Mouse (Mus musculus) forebrain, embryonic 11.5 days (tissue): ENCODE measurements around the gene Rcn3. TPM values are rescaled to one million over a fixed set of nuclear protein-coding genes. Genes with fewer than 3 reads are reported as not detected.

Experiments
- ATAC-seq: fragments of 200-750 bp; cut with Nextera tagmentation; replicated peaks from 2 replicates; pipeline ENCODE4 v1.8.0; 2017; ENCODE audit warnings: moderate TSS enrichment; ENCODE audit not compliant: low FRiP score
- DNase-seq: peaks from one replicate; pipeline ENCODE4 v3.0.0-alpha.2; 2017; ENCODE audit warnings: low spot score
- H3K27ac ChIP-seq: fragments of 300-500 bp; sonication (generic); 2 replicates; pipeline ENCODE4 v1.5.1; 2014; ENCODE audit warnings: low read depth, low read length
- H3K27me3 ChIP-seq: fragments of 300-500 bp; sonication (generic); 2 replicates; pipeline ENCODE4 v1.6.1; 2014; ENCODE audit warnings: mild to moderate bottlenecking, low read length, mixed read lengths; ENCODE audit not compliant: control insufficient read depth, insufficient read depth
- H3K36me3 ChIP-seq: fragments of 300-500 bp; sonication (generic); 2 replicates; pipeline ENCODE4 v1.6.1; 2014; ENCODE audit warnings: mild to moderate bottlenecking, low read length, moderate library complexity, mixed read lengths; ENCODE audit not compliant: control insufficient read depth, insufficient read depth
- H3K4me1 ChIP-seq: fragments of 300-500 bp; sonication (generic); replicated peaks from 2 replicates; pipeline ENCODE4 v1.6.1; 2014; ENCODE audit warnings: low read length, mixed read lengths; ENCODE audit not compliant: control insufficient read depth, insufficient read depth
- H3K4me2 ChIP-seq: fragments of 300-500 bp; sonication (generic); 2 replicates; pipeline ENCODE4 v1.6.1; 2014; ENCODE audit warnings: low read depth, mild to moderate bottlenecking, low read length, moderate library complexity, mixed read lengths; ENCODE audit not compliant: severe bottlenecking
- H3K4me3 ChIP-seq: fragments of 300-500 bp; sonication (generic); 2 replicates; pipeline ENCODE4 v1.5.1; 2014; ENCODE audit warnings: low read depth, low read length
- H3K9ac ChIP-seq: fragments of 300-500 bp; sonication (generic); 2 replicates; pipeline ENCODE4 v1.6.1; 2014; ENCODE audit warnings: low read length
- H3K9me3 ChIP-seq: fragments of 300-500 bp; sonication (generic); 2 replicates; pipeline ENCODE4 v1.6.1; 2016; ENCODE audit warnings: low read length, mixed read lengths; ENCODE audit not compliant: control insufficient read depth
- WGBS: fragments of 180-500 bp; shearing (Covaris S2); extraction: QIAGEN DNeasy Blood & Tissue Kit; methylation state at CpG from one replicate; pipeline ENCODE4 v1.1.7; 2014; 5-methylcytosine and 5-hydroxymethylcytosine counted together
- polyA plus RNA-seq: library from polyadenylated mRNA; unstranded; fragments of >200 nt; fragmentation: Nextera tagmentation; extraction: Ambion mirVana; gene quantifications from 2 replicates; pipeline ENCODE4 v1.2.1, GENCODE M21; 2014

Rcn3 gene
- polyA plus RNA-seq, 1 experiment from 2014 or later, result 110 TPM

GRCm38 (mm10) chr7:45053117-45053930 is 38.7 kb downstream of the Rcn3 start:
- Histone ChIP-seq H3K36me3 (peaks cover 20% of the 10 kb centered on the region), H3K9me3 (no peaks in the 10 kb centered on the region), H3K4me3 (peak overlapping the region; percentile 76), H3K9ac (peak overlapping the region; percentile 85), H3K4me2 (peak overlapping the region; percentile 98), H3K27me3 (no peaks in the 10 kb centered on the region), H3K4me1 (peaks cover 7% of the 10 kb centered on the region; the same call in 1 of the 2 replicates), H3K27ac (peak overlapping the region; percentile 99)
- WGBS, result under 1% methylated on average over 26 of the region's 59 CpGs
- DNase-seq (peak; percentile 92), ATAC-seq (peak; percentile 57)

- no peak for ATAC-seq
- Histone ChIP-seq H3K9ac (peak within 1 kb of the TSS; percentile 85), H3K36me3 (peaks cover 22% of the 10 kb centered on the region), H3K4me3 (peak within 1 kb of the TSS; percentile 76), H3K27ac (peak within 1 kb of the TSS; percentile 99), H3K9me3 (no peaks in the 10 kb centered on the region), H3K4me2 (peak within 1 kb of the TSS; percentile 98), H3K27me3 (no peaks in the 10 kb centered on the region), H3K4me1 (peaks cover 7% of the 10 kb centered on the region; the same call in 1 of the 2 replicates)
- 0% methylated on average over 8 of the region's 18 CpGs for WGBS
- no peak for DNase-seq
Measured at GRCm38 (mm10) chr7:45052862-45053116, 39.2 kb downstream of the Rcn3 start, which contains the start of gene Prr12. Gene Prr12, minus strand, starts transcription at chr7:45052881.

GRCm38 (mm10) chr7:45052181-45052861 is 39.7 kb downstream of the Rcn3 start:
- Histone ChIP-seq H3K27me3 (no peaks in the 10 kb centered on the region), H3K4me1 (peaks cover 7% of the 10 kb centered on the region; the same call in 1 of the 2 replicates), H3K9me3 (no peaks in the 10 kb centered on the region), H3K27ac (peak overlapping the region; percentile 99), H3K9ac (peak overlapping the region; percentile 85), H3K4me3 (peak overlapping the region; percentile 76), H3K4me2 (peak overlapping the region; percentile 98), H3K36me3 (peaks cover 27% of the 10 kb centered on the region)
- ATAC-seq (no peak), DNase-seq (peak; percentile 73)
- under 1% methylated on average over 37 of the region's 38 CpGs for WGBS

- H3K27ac ChIP-seq, result peak overlapping the region; percentile 99
- no peaks in the 10 kb centered on the region for H3K27me3 ChIP-seq
- WGBS, result 3% methylated on average over 13 of the region's 13 CpGs
- peak overlapping the region; percentile 76 for H3K4me3 ChIP-seq
- no peaks in the 10 kb centered on the region for H3K9me3 ChIP-seq
- DNase-seq (no peak), ATAC-seq (no peak)
- peak overlapping the region; percentile 85 for H3K9ac ChIP-seq
- H3K4me1 ChIP-seq, result peaks cover 7% of the 10 kb centered on the region; the same call in 1 of the 2 replicates
- H3K36me3 ChIP-seq, result peaks cover 34% of the 10 kb centered on the region
- H3K4me2 ChIP-seq, result peak overlapping the region; percentile 98
Measured at GRCm38 (mm10) chr7:45051601-45051974, 40.4 kb downstream of the Rcn3 start.

GRCm38 (mm10) chr7:45050945-45051600 is 40.9 kb downstream of the Rcn3 start:
- peak; percentile 91 for DNase-seq

GRCm38 (mm10) chr7:45048923-45049657 is 42.9 kb downstream of the Rcn3 start:
- 93% methylated on average over 23 of the region's 23 CpGs for WGBS
- ATAC-seq, result no peak
- DNase-seq, result no peak
- Histone ChIP-seq H3K36me3 (peaks cover 53% of the 10 kb centered on the region), H3K4me2 (no peak overlapping the region), H3K4me1 (peaks cover 7% of the 10 kb centered on the region; the same call in 1 of the 2 replicates), H3K9ac (no peak overlapping the region), H3K27me3 (no peaks in the 10 kb centered on the region), H3K4me3 (no peak overlapping the region), H3K27ac (no peak overlapping the region), H3K9me3 (no peaks in the 10 kb centered on the region)

More at GRCm38 (mm10) chr7:45050945-45051600, 40.9 kb downstream of the Rcn3 start:
- peaks cover 39% of the 10 kb centered on the region for H3K36me3 ChIP-seq
- 3% methylated on average over 16 of the region's 16 CpGs for WGBS
- no peaks in the 10 kb centered on the region for H3K9me3 ChIP-seq
- peak overlapping the region; percentile 99 for H3K27ac ChIP-seq
- peak; percentile 55 for ATAC-seq
- H3K4me3 ChIP-seq, result peak overlapping the region; percentile 76
- H3K4me1 ChIP-seq, result peaks cover 7% of the 10 kb centered on the region; the same call in 1 of the 2 replicates
- H3K27me3 ChIP-seq, result no peaks in the 10 kb centered on the region
- H3K9ac ChIP-seq, result peak overlapping the region; percentile 85
- peak overlapping the region; percentile 98 for H3K4me2 ChIP-seq

- ATAC-seq (no peak), DNase-seq (no peak)
- H3K36me3 ChIP-seq, result peaks cover 55% of the 10 kb centered on the region
- peaks cover 4% of the 10 kb centered on the region; the same call in 1 of the 2 replicates for H3K4me1 ChIP-seq
- no peaks in the 10 kb centered on the region for H3K27me3 ChIP-seq
- H3K4me3 ChIP-seq, result no peak overlapping the region
- H3K27ac ChIP-seq, result no peak overlapping the region
- H3K9ac ChIP-seq, result no peak overlapping the region
- WGBS, result 94% methylated on average over 38 of the region's 38 CpGs
- H3K9me3 ChIP-seq, result no peaks in the 10 kb centered on the region
- H3K4me2 ChIP-seq, result no peak overlapping the region
Measured at GRCm38 (mm10) chr7:45048001-45048890, 43.8 kb downstream of the Rcn3 start.
